Mouse (Mus musculus) thymus, adult 2 months (tissue): ENCODE results near the gene Ptges3l. TPM values are rescaled to one million over a fixed set of nuclear protein-coding genes. Genes with fewer than 3 reads are reported as not detected.
"Not testable (repeated sequence)": the region's sequence is repeated elsewhere in the genome, so short reads cannot be mapped to it uniquely, and the experiment has no call there.

Experiments used
- DNase-seq: peaks from one replicate; pipeline ENCODE4 v3.0.0; 2021
- H3K27ac ChIP-seq: fragments of 200-500 bp; 2 replicates; pipeline ENCODE4 v1.5.1; 2012; ENCODE audit warnings: low read length, control low read depth; ENCODE audit not compliant: control insufficient read depth, insufficient read depth
- H3K27me3 ChIP-seq: fragments of 200-500 bp; 2 replicates; pipeline ENCODE4 v1.6.1; 2012; ENCODE audit warnings: mild to moderate bottlenecking, low read length, moderate library complexity, mixed read lengths; ENCODE audit not compliant: control insufficient read depth, insufficient read depth
- H3K36me3 ChIP-seq: fragments of 200-500 bp; 2 replicates; pipeline ENCODE4 v1.6.1; 2012; ENCODE audit warnings: mild to moderate bottlenecking, low read length, moderate library complexity; ENCODE audit not compliant: control insufficient read depth, insufficient read depth
- H3K4me1 ChIP-seq: fragments of 200-500 bp; replicated peaks from 2 replicates; pipeline ENCODE4 v1.6.1; 2012; ENCODE audit warnings: low read length; ENCODE audit not compliant: control insufficient read depth, insufficient read depth
- H3K4me3 ChIP-seq: fragments of 200-500 bp; 2 replicates; pipeline ENCODE4 v1.5.1; 2012; ENCODE audit warnings: mild to moderate bottlenecking, low read length, control low read depth, moderate library complexity; ENCODE audit not compliant: control insufficient read depth, insufficient read depth
- CTCF ChIP-seq: fragments of 200-500 bp; IDR thresholded peaks from 2 replicates; pipeline ENCODE4 v1.5.1; 2012; ENCODE audit warnings: mild to moderate bottlenecking, control low read depth, low read length, moderate library complexity, borderline replicate concordance; ENCODE audit not compliant: control insufficient read depth, poor library complexity, insufficient read depth; ENCODE audit errors: extremely low read depth
- POLR2A ChIP-seq: fragments of 200-500 bp; IDR thresholded peaks from 2 replicates; pipeline ENCODE4 v1.6.1; 2012; ENCODE audit warnings: mild to moderate bottlenecking, low read length, control low read depth, moderate library complexity; ENCODE audit not compliant: control insufficient read depth, poor library complexity, insufficient read depth; ENCODE audit errors: extremely low read depth
- WGBS: fragments of 180-500 bp; shearing (Covaris S2); methylation state at CpG from one replicate; pipeline ENCODE4 v1.1.7; 2018; 5-methylcytosine and 5-hydroxymethylcytosine counted together
- polyA plus RNA-seq: library from polyadenylated mRNA; depleted of rRNA; stranded (reverse); fragments of >200 nt; gene quantifications from 2 replicates; pipeline ENCODE4 v1.2.3, GENCODE M21; 2012

Gene Ptges3l
- polyA plus RNA-seq, 1 experiment: 3.1 TPM

DNA sequence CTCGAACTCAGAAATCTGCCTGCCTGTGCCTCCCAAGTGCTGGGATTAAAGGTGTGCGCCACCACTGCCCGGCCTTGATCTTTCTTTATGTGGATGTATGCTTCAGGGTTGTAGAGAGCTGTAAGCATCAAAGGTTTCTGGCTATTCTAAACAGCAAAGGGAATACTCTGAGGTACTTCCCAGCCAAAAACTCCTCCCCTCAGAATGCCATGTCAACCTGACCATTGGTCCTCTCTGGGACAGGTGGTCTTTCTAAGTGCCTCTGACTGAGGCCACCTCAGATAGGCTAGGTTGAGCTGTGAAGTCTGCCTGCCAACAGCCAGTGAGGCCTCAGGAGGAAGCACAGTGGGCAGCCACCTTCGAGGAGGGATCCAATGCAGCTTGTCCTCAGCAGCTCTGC, 23.8 kb upstream of the Ptges3l start:
- peaks cover 16% of the 10 kb centered on the region for H3K4me1 ChIP-seq
- no peaks in the 10 kb centered on the region for H3K27me3 ChIP-seq
- WGBS: 9% methylated on average over 4 of the region's 4 CpGs
- peak overlapping the region; percentile 90 for H3K27ac ChIP-seq
- TF ChIP-seq POLR2A (no peak), CTCF (no peak)
- no peak for DNase-seq
- H3K4me3 ChIP-seq: peak overlapping the region; percentile 96
- H3K36me3 ChIP-seq: peaks cover 13% of the 10 kb centered on the region

DNA sequence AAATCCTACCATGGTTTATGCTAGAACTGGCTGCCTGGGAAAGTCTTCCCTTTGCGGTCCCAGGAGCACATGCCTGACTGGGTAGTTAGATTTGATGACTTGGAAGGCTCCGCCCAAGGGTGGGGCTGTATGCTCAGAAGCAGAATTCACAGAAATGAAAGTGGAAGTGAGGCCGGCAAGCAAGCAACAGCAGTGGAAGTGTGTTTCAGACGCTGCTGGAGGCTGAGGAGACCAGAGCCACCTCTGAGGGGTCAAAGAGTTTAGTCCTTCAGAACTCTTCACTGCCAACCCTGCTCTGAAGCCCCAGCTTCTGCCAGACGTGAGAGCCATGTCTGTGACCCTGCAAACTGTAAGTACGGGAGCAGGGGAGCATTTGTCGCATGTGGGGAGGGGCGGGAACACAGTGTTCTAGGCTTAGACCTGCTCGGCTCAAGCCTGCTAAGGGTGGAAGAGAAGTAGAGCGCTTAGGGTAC, 23.2 kb upstream of the Ptges3l start, which contains the start of gene Ifi35:
Ifi35 (plus strand) TSS at position 134 of the 473 bp plus-strand sequence.
- DNase-seq: peak; percentile 76
- TF ChIP-seq POLR2A (peak; percentile 59; the same call in 1 of the 2 replicates), CTCF (no peak)
- H3K4me3 ChIP-seq: peak within 1 kb of the TSS; percentile 96
- peaks cover 16% of the 10 kb centered on the region for H3K4me1 ChIP-seq
- under 1% methylated on average over 10 of the region's 10 CpGs for WGBS
- H3K36me3 ChIP-seq: peaks cover 18% of the 10 kb centered on the region
- H3K27ac ChIP-seq: peak within 1 kb of the TSS; percentile 90
- no peaks in the 10 kb centered on the region for H3K27me3 ChIP-seq

DNA sequence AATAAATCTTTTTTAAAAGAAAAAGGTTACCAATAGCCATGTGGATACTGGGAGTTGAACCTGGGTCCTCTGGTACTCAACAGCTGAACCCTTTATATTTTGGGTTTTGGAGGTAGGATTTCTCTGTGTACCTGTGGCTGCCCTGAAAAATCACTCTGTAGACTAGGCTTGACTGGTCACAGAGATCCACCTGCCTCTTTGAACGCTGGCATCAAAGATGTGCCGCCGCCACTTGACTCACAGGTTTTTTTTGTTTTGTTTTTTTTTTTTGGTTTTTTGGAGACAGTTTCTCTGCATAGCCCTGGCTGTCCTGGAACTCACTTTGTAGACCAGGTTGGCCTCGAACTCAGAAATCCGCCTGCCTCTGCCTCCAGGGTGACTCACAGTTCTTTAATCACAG, 22.7 kb upstream of the Ptges3l start:
- TF ChIP-seq CTCF (no peak), POLR2A (no peak)
- Histone ChIP-seq H3K27ac (peak overlapping the region; percentile 90), H3K4me3 (peak overlapping the region; percentile 96; the same call in 1 of the 2 replicates), H3K36me3 (peaks cover 19% of the 10 kb centered on the region), H3K4me1 (peaks cover 16% of the 10 kb centered on the region), H3K27me3 (no peaks in the 10 kb centered on the region)
- 27% methylated on average over 5 of the region's 5 CpGs for WGBS
- DNase-seq: no peak

DNA sequence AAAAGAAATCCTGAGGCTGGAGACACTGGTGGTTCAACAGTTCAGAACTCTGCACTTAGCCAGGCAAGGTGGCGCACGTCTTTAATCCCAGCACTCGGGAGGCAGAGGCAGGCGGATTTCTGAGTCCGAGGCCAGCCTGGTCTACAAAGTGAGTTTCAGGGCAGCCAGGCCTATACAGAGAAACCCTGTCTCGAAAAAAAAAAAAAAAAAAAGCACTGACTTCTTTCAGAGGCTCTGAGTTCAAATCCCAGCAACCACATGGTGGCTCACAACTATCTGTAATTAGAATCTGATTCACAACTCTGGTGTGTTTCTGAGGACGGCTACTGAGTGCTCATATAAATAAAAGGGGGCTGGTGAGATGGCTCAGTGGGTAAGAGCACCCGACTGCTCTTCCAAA, 21.7 kb upstream of the Ptges3l start:
- not testable (repeated sequence) for H3K4me3 ChIP-seq, DNase-seq, H3K27ac ChIP-seq, H3K27me3 ChIP-seq
- peaks cover 19% of the 10 kb centered on the region for H3K36me3 ChIP-seq
- H3K4me1 ChIP-seq: peaks cover 14% of the 10 kb centered on the region
- WGBS: 89% methylated on average over 8 of the region's 8 CpGs

DNA sequence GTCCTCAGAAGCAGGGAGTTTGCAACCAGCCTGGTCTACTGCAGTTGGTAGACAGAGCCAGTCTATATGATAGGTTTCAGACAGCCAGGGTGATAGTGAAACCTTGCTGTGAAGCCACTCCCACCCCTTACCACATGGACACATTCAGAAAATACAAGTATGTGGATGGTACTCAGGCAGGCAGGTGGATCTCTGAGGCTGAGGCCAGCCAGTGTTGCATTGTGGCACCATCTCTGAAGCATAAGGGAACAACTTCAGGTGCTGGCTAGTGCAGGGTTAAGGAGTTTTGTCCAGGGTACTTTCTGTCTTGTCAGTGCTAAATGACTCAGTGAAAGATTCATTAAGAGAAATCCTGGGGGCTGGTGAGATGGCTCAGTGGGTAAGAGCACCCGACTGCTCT, 21.2 kb upstream of the Ptges3l start:
- Histone ChIP-seq H3K27me3 (no peaks in the 10 kb centered on the region), H3K4me1 (peaks cover 14% of the 10 kb centered on the region), H3K27ac (no peak overlapping the region), H3K4me3 (no peak overlapping the region), H3K36me3 (peaks cover 19% of the 10 kb centered on the region)
- WGBS: 93% methylated on average over 1 of the region's 1 CpGs
- TF ChIP-seq POLR2A (no peak), CTCF (no peak)
- no peak for DNase-seq

DNA sequence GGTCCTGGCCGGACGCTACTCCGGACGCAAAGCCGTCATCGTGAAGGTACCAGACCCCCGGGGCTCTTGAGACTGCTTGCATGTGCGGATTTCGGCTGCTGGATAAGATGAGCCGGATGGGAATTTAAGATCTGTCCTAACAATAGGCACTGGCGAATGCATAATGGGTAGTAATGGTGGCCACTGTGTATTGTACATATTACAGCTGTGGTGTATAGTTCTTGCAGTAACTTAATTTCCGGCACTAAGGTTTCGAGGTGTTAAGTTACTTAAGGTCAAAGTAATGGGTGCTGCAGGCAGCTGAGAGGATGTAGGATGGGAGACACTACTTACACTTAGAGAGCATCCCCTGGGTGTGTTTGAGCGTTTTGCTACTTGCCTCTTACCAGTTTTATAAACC, 17.6 kb upstream of the Ptges3l start:
- H3K4me3 ChIP-seq: peak overlapping the region; percentile 66
- no peak for DNase-seq
- no peaks in the 10 kb centered on the region for H3K27me3 ChIP-seq
- H3K27ac ChIP-seq: peak overlapping the region; percentile 40; the same call in 1 of the 2 replicates
- TF ChIP-seq CTCF (no peak), POLR2A (no peak)
- WGBS: 1% methylated on average over 14 of the region's 14 CpGs
- peaks cover 4% of the 10 kb centered on the region for H3K4me1 ChIP-seq
- H3K36me3 ChIP-seq: peaks cover 19% of the 10 kb centered on the region

DNA sequence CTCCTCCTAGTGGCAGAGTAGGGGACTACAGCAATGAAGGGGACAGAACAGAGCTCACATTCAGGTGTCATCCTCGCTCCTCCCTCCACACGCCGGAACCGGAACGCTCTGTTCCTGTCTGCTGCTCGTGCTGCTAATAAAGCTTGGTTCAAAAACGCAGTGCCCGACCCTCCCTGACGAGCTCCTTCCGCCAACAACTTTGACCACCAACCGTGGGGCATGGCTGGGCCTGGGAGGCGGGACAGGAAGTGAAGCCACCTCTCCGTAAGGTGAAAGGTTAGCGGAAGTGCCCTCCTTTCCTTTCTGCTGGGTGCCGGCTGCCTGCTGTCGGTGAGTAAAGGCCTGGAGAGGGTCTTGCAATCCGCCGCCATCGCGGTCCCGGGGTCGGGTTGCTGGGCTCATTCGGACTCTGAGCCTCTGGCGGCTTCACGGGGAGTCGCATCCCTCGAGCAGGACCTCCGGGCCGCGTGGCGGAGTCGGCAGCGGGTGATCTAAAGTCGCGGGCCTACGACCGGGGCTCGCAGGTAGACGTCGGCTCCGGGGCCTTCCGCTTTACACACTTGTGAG, 17.1 kb upstream of the Ptges3l start, which contains the start of gene Rpl27:
Rpl27 (plus strand) TSS at position 172 of the 567 bp plus-strand sequence.
- Histone ChIP-seq H3K4me3 (peak within 1 kb of the TSS; percentile 66), H3K36me3 (peaks cover 19% of the 10 kb centered on the region), H3K27ac (peak within 1 kb of the TSS; percentile 40), H3K27me3 (no peaks in the 10 kb centered on the region), H3K4me1 (no peaks in the 10 kb centered on the region; the same call in 1 of the 2 replicates)
- peak; percentile 97 for DNase-seq
- WGBS: under 1% methylated on average over 42 of the region's 42 CpGs
- TF ChIP-seq POLR2A (peak; percentile 91), CTCF (peak; percentile 62; the same call in 1 of the 2 replicates)

DNA sequence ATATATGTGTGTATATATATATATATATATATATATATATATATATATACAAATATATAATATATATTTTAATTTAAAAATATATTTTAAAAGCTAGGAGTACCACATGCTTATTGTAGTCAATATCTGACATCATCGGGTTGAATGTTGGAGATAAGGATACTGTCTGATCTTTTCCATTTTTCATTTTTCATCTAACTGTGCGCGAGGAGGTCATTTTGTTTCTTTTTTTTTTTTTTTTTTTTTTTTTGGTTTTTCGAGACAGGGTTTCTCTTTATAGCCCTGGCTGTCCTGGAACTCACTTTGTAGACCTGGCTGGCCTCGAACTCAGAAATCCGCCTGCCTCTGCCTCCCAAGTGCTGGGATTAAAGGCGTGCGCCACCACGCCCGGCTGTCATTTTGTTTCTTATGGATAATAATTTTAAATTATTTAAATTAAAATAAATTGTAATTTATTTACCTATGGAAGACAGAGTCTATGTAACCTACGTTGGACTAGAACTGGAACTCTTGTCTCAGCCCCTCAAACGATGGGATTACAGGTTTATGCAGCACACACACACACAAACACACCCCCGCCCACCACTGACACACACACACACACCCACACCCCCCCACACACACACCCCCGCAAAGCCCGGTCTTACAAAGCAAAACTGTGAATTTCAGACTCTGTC, 16.5 kb upstream of the Ptges3l start:
- WGBS: 34% methylated on average over 15 of the region's 15 CpGs
- not testable (repeated sequence) for H3K4me3 ChIP-seq

DNA sequence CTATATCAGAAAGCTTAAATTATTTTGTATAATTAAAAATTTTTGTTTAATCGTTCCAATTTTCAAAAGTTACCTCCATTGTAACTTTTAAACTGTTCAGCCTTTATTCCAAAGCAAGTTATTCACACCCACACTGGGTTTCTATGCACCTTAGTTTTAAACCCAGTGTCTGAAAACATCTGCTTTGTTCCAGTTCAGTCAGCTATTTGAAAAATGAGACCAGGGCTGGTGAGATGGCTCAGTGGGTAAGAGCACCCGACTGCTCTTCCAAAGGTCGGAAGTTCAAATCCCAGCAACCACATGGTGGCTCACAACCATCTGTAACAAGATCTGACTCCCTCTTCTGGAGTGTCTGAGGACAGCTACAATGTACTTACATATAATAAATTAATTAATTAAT, 12.9 kb upstream of the Ptges3l start:
- H3K4me3 ChIP-seq, H3K27ac ChIP-seq, H3K27me3 ChIP-seq, H3K36me3 ChIP-seq, DNase-seq, H3K4me1 ChIP-seq: not testable (repeated sequence)
- WGBS: 66% methylated on average over 3 of the region's 3 CpGs

More for the DNA sequence above, 16.5 kb upstream of the Ptges3l start:
- not testable (repeated sequence) for H3K27me3 ChIP-seq, DNase-seq, H3K27ac ChIP-seq, H3K4me1 ChIP-seq
- peaks cover 19% of the 10 kb centered on the region for H3K36me3 ChIP-seq
